Mouse (Mus musculus): ENCODE data around the gene Kif5a.

DNA sequence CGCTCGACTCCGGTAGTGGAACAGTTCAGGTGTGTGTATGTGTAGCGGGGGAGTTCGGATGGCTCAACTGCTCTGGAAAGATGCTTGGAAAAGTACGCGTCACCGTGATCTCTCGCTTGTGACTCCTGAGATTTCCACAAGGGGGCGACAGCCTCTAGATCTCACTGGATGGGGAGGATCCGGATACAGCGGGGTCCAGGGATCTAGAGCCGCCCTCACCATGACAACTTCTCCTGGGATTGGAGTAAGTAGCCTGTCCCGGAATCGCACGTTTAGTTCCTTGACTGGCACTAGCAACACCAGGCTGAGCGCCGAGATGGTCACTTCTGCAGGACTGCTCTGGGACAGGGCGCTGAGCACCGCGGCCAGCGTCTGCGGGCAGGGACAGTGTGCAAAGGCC is 85.4 kb downstream of the Kif5a start:
- TF ChIP-seq POLR2A (IDR thresholded peaks at IDR 0.05; ENCODE audit: low read depth, low read length) (no peak), CTCF (conservative IDR thresholded peaks at IDR 0.05; ENCODE audit: insufficient read depth, insufficient read length, low read depth, low read length) (peak; percentile 84)
